Mouse (Mus musculus) embryonic facial prominence, embryonic 10.5 days (tissue): Measurements from ENCODE around the gene Fgfr2. TPM values are rescaled to one million over a fixed set of nuclear protein-coding genes. Genes with fewer than 3 reads are reported as not detected.

Source experiments
- DNase-seq: peaks from one replicate; pipeline ENCODE4 v3.0.0-alpha.2; 2017; ENCODE audit warnings: low spot score
- H3K27ac ChIP-seq: fragments of 300-500 bp; sonication (generic); replicated peaks from 2 replicates; pipeline ENCODE4 v1.5.1; 2016; ENCODE audit warnings: mild to moderate bottlenecking
- H3K27me3 ChIP-seq: fragments of 300-500 bp; sonication (generic); replicated peaks from 2 replicates; pipeline ENCODE4 v1.6.1; 2016; ENCODE audit warnings: low read depth, mild to moderate bottlenecking; ENCODE audit not compliant: poor library complexity, severe bottlenecking
- H3K36me3 ChIP-seq: fragments of 300-500 bp; sonication (generic); replicated peaks from 2 replicates; pipeline ENCODE4 v1.6.1; 2016; ENCODE audit warnings: mild to moderate bottlenecking, moderate library complexity
- H3K4me1 ChIP-seq: fragments of 300-500 bp; sonication (generic); 2 replicates; pipeline ENCODE4 v1.6.1; 2016
- H3K4me3 ChIP-seq: fragments of 300-500 bp; sonication (generic); 2 replicates; pipeline ENCODE4 v1.5.1; 2016; ENCODE audit warnings: mild to moderate bottlenecking, moderate library complexity
- H3K9me3 ChIP-seq: fragments of 300-500 bp; sonication (generic); 2 replicates; pipeline ENCODE4 v1.6.1; 2016; ENCODE audit warnings: mild to moderate bottlenecking
- WGBS: fragments of 180-500 bp; shearing (Covaris S2); methylation state at CpG from one replicate; pipeline ENCODE4 v1.1.7; 2016; 5-methylcytosine and 5-hydroxymethylcytosine counted together
- polyA plus RNA-seq: library from polyadenylated mRNA; unstranded; fragments of >200 nt; fragmentation: Nextera tagmentation; extraction: Ambion mirVana; gene quantifications from 2 replicates; pipeline ENCODE4 v1.2.1, GENCODE M21; 2016

Fgfr2 gene
- polyA plus RNA-seq, 1 experiment from 2014 or later: 74.3 TPM

- DNase-seq: peak; percentile 60
- Histone ChIP-seq H3K27me3 (no peaks in the 10 kb centered on the region), H3K27ac (peak overlapping the region; percentile 63), H3K4me3 (no peak overlapping the region), H3K9me3 (no peaks in the 10 kb centered on the region), H3K4me1 (peaks cover 17% of the 10 kb centered on the region), H3K36me3 (no peaks in the 10 kb centered on the region)
- 60% methylated on average over 3 of the region's 3 CpGs for WGBS
Measured at GRCm38 (mm10) chr7:130298926-130299594, 2824.1 kb downstream of the Fgfr2 start.

GRCm38 (mm10) chr7:130291179-130291578 is 2832.0 kb downstream of the Fgfr2 start:
- H3K4me3 ChIP-seq: no peak overlapping the region
- DNase-seq: no peak
- WGBS: 73% methylated on average over 6 of the region's 6 CpGs
- H3K36me3 ChIP-seq: no peaks in the 10 kb centered on the region
- no peaks in the 10 kb centered on the region for H3K9me3 ChIP-seq
- peak overlapping the region; percentile 40 for H3K27ac ChIP-seq
- H3K4me1 ChIP-seq: peaks cover 53% of the 10 kb centered on the region
- peaks cover 12% of the 10 kb centered on the region for H3K27me3 ChIP-seq

- Histone ChIP-seq H3K27me3 (peaks cover 12% of the 10 kb centered on the region), H3K27ac (peak overlapping the region; percentile 72), H3K9me3 (no peaks in the 10 kb centered on the region), H3K4me1 (peaks cover 55% of the 10 kb centered on the region), H3K4me3 (no peak overlapping the region), H3K36me3 (no peaks in the 10 kb centered on the region)
- WGBS: 37% methylated on average over 9 of the region's 9 CpGs
- DNase-seq: no peak
Measured at GRCm38 (mm10) chr7:130289428-130289790, 2833.7 kb downstream of the Fgfr2 start.

GRCm38 (mm10) chr7:130288719-130289427 is 2834.3 kb downstream of the Fgfr2 start:
- Histone ChIP-seq H3K36me3 (no peaks in the 10 kb centered on the region), H3K9me3 (no peaks in the 10 kb centered on the region), H3K4me1 (peaks cover 55% of the 10 kb centered on the region), H3K4me3 (no peak overlapping the region), H3K27me3 (peaks cover 12% of the 10 kb centered on the region), H3K27ac (peak overlapping the region; percentile 72)
- 41% methylated on average over 11 of the region's 11 CpGs for WGBS
- peak; percentile 40 for DNase-seq

- Histone ChIP-seq H3K4me1 (peaks cover 55% of the 10 kb centered on the region), H3K4me3 (no peak overlapping the region), H3K36me3 (no peaks in the 10 kb centered on the region), H3K27ac (peak overlapping the region; percentile 72), H3K27me3 (peaks cover 12% of the 10 kb centered on the region), H3K9me3 (no peaks in the 10 kb centered on the region)
- DNase-seq: no peak
- 68% methylated on average over 7 of the region's 7 CpGs for WGBS
Measured at GRCm38 (mm10) chr7:130288248-130288647, 2834.9 kb downstream of the Fgfr2 start.

GRCm38 (mm10) chr7:130278738-130279705 is 2844.1 kb downstream of the Fgfr2 start:
- peaks cover 7% of the 10 kb centered on the region; the same call in 1 of the 2 replicates for H3K27me3 ChIP-seq
- H3K4me1 ChIP-seq: peaks cover 29% of the 10 kb centered on the region
- H3K9me3 ChIP-seq: no peaks in the 10 kb centered on the region
- no peak overlapping the region for H3K4me3 ChIP-seq
- DNase-seq: no peak
- H3K27ac ChIP-seq: peak overlapping the region; percentile 77
- WGBS: 60% methylated on average over 19 of the region's 19 CpGs
- H3K36me3 ChIP-seq: no peaks in the 10 kb centered on the region

GRCm38 (mm10) chr7:130278000-130278737 is 2845.0 kb downstream of the Fgfr2 start:
- Histone ChIP-seq H3K4me1 (peaks cover 34% of the 10 kb centered on the region), H3K27ac (peak overlapping the region; percentile 77), H3K27me3 (peaks cover 15% of the 10 kb centered on the region), H3K9me3 (no peaks in the 10 kb centered on the region), H3K36me3 (no peaks in the 10 kb centered on the region), H3K4me3 (no peak overlapping the region)
- 59% methylated on average over 11 of the region's 11 CpGs for WGBS
- no peak for DNase-seq

- Histone ChIP-seq H3K36me3 (no peaks in the 10 kb centered on the region), H3K4me1 (peaks cover 33% of the 10 kb centered on the region), H3K9me3 (no peaks in the 10 kb centered on the region), H3K27me3 (peaks cover 59% of the 10 kb centered on the region), H3K4me3 (no peak overlapping the region), H3K27ac (peak overlapping the region; percentile 60)
- 18% methylated on average over 16 of the region's 16 CpGs for WGBS
- peak; percentile 90 for DNase-seq
Measured at GRCm38 (mm10) chr7:130273265-130273664, 2849.9 kb downstream of the Fgfr2 start.

- DNase-seq: no peak
- no peaks in the 10 kb centered on the region for H3K9me3 ChIP-seq
- H3K4me1 ChIP-seq: peaks cover 43% of the 10 kb centered on the region
- no peaks in the 10 kb centered on the region for H3K36me3 ChIP-seq
- 89% methylated on average over 5 of the region's 5 CpGs for whole genome bisulfite sequencing
- peaks cover 67% of the 10 kb centered on the region for H3K27me3 ChIP-seq
- no peak overlapping the region for H3K27ac ChIP-seq
- no peak overlapping the region for H3K4me3 ChIP-seq
Measured at GRCm38 (mm10) chr7:130270807-130271206, 2852.3 kb downstream of the Fgfr2 start.

- peak; percentile 50 for DNase-seq
- H3K4me3 ChIP-seq: no peak overlapping the region
Measured at GRCm38 (mm10) chr7:130269124-130269867, 2853.9 kb downstream of the Fgfr2 start.

GRCm38 (mm10) chr7:130267099-130267498 is 2856.1 kb downstream of the Fgfr2 start:
- Histone ChIP-seq H3K36me3 (no peaks in the 10 kb centered on the region; the same call in 1 of the 2 replicates), H3K4me1 (peaks cover 68% of the 10 kb centered on the region), H3K9me3 (no peaks in the 10 kb centered on the region), H3K27ac (peak overlapping the region; percentile 94), H3K4me3 (peak overlapping the region; percentile 86; the same call in 1 of the 2 replicates), H3K27me3 (peaks cover 65% of the 10 kb centered on the region)
- WGBS: 34% methylated on average over 5 of the region's 5 CpGs
- DNase-seq: peak; percentile 62

More at GRCm38 (mm10) chr7:130269124-130269867, 2853.9 kb downstream of the Fgfr2 start:
- Histone ChIP-seq H3K27me3 (peaks cover 64% of the 10 kb centered on the region), H3K4me1 (peaks cover 56% of the 10 kb centered on the region), H3K9me3 (no peaks in the 10 kb centered on the region), H3K27ac (no peak overlapping the region), H3K36me3 (no peaks in the 10 kb centered on the region)
- WGBS: 37% methylated on average over 16 of the region's 16 CpGs
